Comparison of ENCODE assay signal across 8 mouse cellular contexts in the genomic region with DNA sequence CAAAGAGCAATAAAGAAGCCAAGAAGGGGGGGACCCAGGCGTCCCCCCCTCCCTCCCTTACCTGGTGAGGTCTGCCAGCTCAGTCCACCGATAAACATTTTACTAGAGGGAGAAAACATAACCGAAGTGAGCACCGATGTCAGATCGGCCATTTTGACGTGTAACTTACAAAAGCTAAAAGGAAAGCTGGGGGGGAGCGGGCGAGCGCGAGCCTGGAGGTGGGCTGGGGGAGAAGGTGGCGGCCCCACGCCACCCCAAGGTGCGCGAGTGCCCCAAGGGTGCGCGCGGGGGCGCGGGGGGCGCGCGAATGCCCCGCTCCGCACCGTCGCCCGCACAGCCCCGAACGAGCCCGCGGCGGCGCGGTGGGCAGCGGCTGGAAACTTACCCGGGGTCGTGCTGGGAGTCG. TPM values are rescaled to one million over a fixed set of nuclear protein-coding genes. Genes with fewer than 3 reads are reported as not detected.
A peak's percentile ranks its signal among the peaks of the same experiment; 100 is the strongest.
DNase-seq lines count a peak whose midpoint lies in the region; ATAC-seq and TF ChIP-seq lines count a peak whose summit lies in the region.

No protein-coding gene starts in this region.

- H3K27ac ChIP-seq in cerebellum, adult 2 months (ENCODE audit: insufficient read depth, low read length): peak overlapping the region; percentile 89
- no peak overlapping the region; the same call in 1 of the 2 replicates for H3K27ac ChIP-seq in testis, adult 2 months (ENCODE audit: control insufficient read depth, insufficient read depth, low read depth, low read length)
- peak overlapping the region; percentile 96 for H3K27ac ChIP-seq in hindbrain, embryonic 13.5 days

- no peaks in the 10 kb centered on the region for H3K27me3 ChIP-seq in cerebellum, adult 2 months (ENCODE audit: control insufficient read depth, insufficient read depth, low read length)
- no peaks in the 10 kb centered on the region for H3K27me3 ChIP-seq in testis, adult 2 months (ENCODE audit: control insufficient read depth, insufficient read depth, low read length)
- H3K27me3 ChIP-seq in hindbrain, embryonic 13.5 days: no peaks in the 10 kb centered on the region

- under 1% methylated on average over 37 of the region's 38 CpGs for WGBS in cerebellum, adult 2 months
- WGBS in hindbrain, embryonic 13.5 days: under 1% methylated on average over 15 of the region's 38 CpGs

- no peaks in the 10 kb centered on the region for H3K36me3 ChIP-seq in testis, adult 2 months (ENCODE audit: control insufficient read depth, insufficient read depth, low read length)
- H3K36me3 ChIP-seq in hindbrain, embryonic 13.5 days: no peaks in the 10 kb centered on the region

- no peak for DNase-seq in cerebellum, adult 2 months
- DNase-seq in cerebellum, adult 9-11 months: no peak
- DNase-seq in testis, postnatal 14 days (ENCODE audit: low spot score): no peak
- DNase-seq in lung, postnatal 25 days (ENCODE audit: low spot score): peak; percentile 25
- no peak for DNase-seq in left cerebral cortex, postnatal 4 days
- DNase-seq in layer of hippocampus, adult 9-11 months: no peak

- no peak for TF ChIP-seq CTCF in cerebellum, adult 2 months (IDR thresholded peaks at IDR 0.05; ENCODE audit: borderline replicate concordance, insufficient read depth, low read depth, low read length)
- no peak for TF ChIP-seq CTCF in testis, adult 2 months (IDR thresholded peaks at IDR 0.05; ENCODE audit: control insufficient read depth, insufficient read depth, insufficient replicate concordance, low read depth, low read length)

- no peak for TF ChIP-seq POLR2A in cerebellum, adult 2 months (IDR thresholded peaks at IDR 0.05; ENCODE audit: borderline replicate concordance, insufficient read depth, low read length)
- TF ChIP-seq POLR2A in testis, adult 2 months (IDR thresholded peaks at IDR 0.05; ENCODE audit: control insufficient read depth, low read depth, low read length): no peak

- intact Hi-C loops in left cerebral cortex, postnatal 4 days (cut with DNase I): no loop called here

- peak overlapping the region; percentile 73 for H3K4me3 ChIP-seq in cerebellum, adult 2 months (replicated peaks; ENCODE audit: insufficient read depth, low read depth, low read length)
- peak overlapping the region; percentile 81 for H3K4me3 ChIP-seq in testis, adult 2 months (ENCODE audit: control insufficient read depth, low read depth, low read length)
- H3K4me3 ChIP-seq in hindbrain, embryonic 13.5 days: peak overlapping the region; percentile 92

- H3K4me1 ChIP-seq in cerebellum, adult 2 months (ENCODE audit: control insufficient read depth, insufficient read depth, low read length): peaks cover 4% of the 10 kb centered on the region
- H3K4me1 ChIP-seq in testis, adult 2 months (ENCODE audit: control insufficient read depth, insufficient read depth, low read length): peaks cover 15% of the 10 kb centered on the region
- peaks cover 65% of the 10 kb centered on the region for H3K4me1 ChIP-seq in hindbrain, embryonic 13.5 days (replicated peaks)

- ATAC-seq in hindbrain, embryonic 13.5 days (ENCODE audit: low FRiP score): peak; percentile 52

- no peaks in the 10 kb centered on the region for H3K9me3 ChIP-seq in hindbrain, embryonic 13.5 days

- peak overlapping the region; percentile 92 for H3K4me2 ChIP-seq in hindbrain, embryonic 13.5 days

- peak overlapping the region; percentile 99 for H3K9ac ChIP-seq in hindbrain, embryonic 13.5 days

RNA-seq across cellular contexts. Expression of gene Msi2, which starts 0.7 kb away (rescaled TPM):
- 87.3 and 87.5 TPM in 2 replicates for polyA plus RNA-seq in cerebellum, adult 2 months (2012; rRNA removed)
- 69.3 and 71.9 TPM in 2 replicates for polyA plus RNA-seq in testis, adult 2 months (2012; rRNA removed)
- 36.6 and 41.0 TPM in 2 replicates for polyA plus RNA-seq in hindbrain, embryonic 13.5 days (2015; fragmentation: Nextera tagmentation; extraction: Ambion mirVana)
- 10 to 100 TPM; 75.8 to 90.1 TPM for total RNA-seq in left cerebral cortex, postnatal 4 days (2021)
